Mouse (Mus musculus) testis, adult 10 weeks (tissue): Measurements from ENCODE around the gene Ccer1. TPM values are rescaled to one million over a fixed set of nuclear protein-coding genes. Genes with fewer than 3 reads are reported as not detected.

Experiments used
- polyA plus RNA-seq: library from polyadenylated mRNA; stranded (reverse); fragments of 350-450 nt; fragmentation: Illumina TruSeq; extraction: RNeasy Lipid Tissue Mini Kit (QIAGEN cat#74804); gene quantifications from one replicate; pipeline ENCODE4 v1.2.3, GENCODE M21; 2014; ENCODE audit warnings: low read depth, low replicate concordance

The Ccer1 gene
- 257 TPM for polyA plus RNA-seq

DNA sequence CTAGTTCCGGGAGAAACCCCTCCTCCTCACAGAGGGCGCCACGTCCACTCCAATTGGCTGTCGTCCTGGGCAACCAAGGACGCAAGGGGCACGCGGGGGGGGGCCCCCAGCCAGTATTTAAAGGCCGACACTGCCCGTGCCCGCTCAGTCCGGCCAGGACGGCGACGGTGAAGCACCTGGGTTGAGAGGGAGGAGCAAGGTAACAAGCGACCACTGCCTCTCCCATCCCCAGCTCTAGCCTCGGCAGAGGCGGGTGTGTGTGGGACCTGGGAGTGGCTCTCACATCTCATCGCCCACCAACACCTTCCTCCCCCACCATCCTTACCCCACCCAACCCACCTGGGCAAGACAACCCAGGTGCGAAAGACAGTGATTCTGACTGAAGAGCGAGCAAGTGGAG, at the start of gene Ccer1:
TSS of gene Ccer1 (plus strand) at position 147 of the 400 bp plus-strand sequence.

DNA sequence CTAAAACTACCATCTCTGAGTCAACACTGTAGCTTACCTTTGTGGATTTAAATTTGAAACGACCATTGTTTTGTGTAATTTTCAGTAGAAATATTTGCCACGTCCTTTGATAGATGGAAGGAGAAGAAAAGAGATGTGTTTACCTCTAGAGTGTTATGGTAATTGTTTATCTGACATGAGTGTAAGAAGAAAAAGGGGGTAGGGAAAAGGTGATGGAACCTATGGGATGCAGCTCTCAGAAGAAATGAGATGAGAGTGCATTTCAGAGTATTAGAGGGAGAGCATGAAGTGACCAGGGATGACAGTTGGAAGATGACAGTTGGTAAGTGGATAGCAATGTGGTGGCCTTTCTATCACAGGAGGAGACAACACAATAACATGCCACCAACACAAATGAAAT, 49.1 kb upstream of the Ccer1 start, which contains the start of gene Epyc:
TSS of gene Epyc (plus strand) at position 301 of the 400 bp plus-strand sequence.

DNA sequence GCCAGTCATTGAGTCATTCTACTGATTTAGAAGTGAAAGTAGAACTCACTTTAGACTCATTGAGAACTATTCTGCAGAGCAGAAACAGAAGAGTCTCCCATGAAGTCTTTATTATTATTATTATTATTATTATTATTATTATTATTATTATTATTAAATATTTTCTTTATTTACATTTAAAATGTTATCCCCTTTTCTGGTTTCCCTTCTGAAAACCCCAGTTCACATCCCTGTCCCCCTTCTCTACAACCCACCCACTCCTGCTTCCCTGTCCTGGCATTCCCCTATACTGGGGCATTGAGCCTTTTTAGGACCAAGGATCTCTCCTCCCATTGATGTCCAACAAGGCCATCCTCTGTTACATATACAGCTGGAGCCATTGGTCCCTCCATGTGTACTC, 33.8 kb downstream of the Ccer1 start, which contains the start of gene C030005K15Rik:
TSS of gene C030005K15Rik (minus strand) at position 101 of the 400 bp plus-strand sequence.

Other genes with a start within 250 kb of the Ccer1 start
- gene Dcn, start 213.4 kb upstream of the Ccer1 start, polyA plus RNA-seq = 122 TPM
- 7.4 TPM for gene Lum, start 127.9 kb upstream of the Ccer1 start, polyA plus RNA-seq
- gene Kera, start 86.2 kb upstream of the Ccer1 start, polyA plus RNA-seq = 0.14 TPM
- gene Epyc, start 49.0 kb upstream of the Ccer1 start, polyA plus RNA-seq = 92.1 TPM
- gene C030005K15Rik, start 33.7 kb downstream of the Ccer1 start, polyA plus RNA-seq = not detected